Mouse (Mus musculus): ENCODE data around the gene Castor2. TPM values are rescaled to one million over a fixed set of nuclear protein-coding genes. Genes with fewer than 3 reads are reported as not detected.

The Castor2 gene
- 4.7 TPM for polyA plus RNA-seq (2014; fragmentation: Illumina TruSeq; extraction: RNeasy Lipid Tissue Mini Kit (QIAGEN cat#74804); ENCODE audit: low replicate concordance)

GRCm38 (mm10) chr5:134099496-134100211 lies at the start of gene Castor2:
Castor2 (plus strand) TSS chr5:134099711.

DNA sequence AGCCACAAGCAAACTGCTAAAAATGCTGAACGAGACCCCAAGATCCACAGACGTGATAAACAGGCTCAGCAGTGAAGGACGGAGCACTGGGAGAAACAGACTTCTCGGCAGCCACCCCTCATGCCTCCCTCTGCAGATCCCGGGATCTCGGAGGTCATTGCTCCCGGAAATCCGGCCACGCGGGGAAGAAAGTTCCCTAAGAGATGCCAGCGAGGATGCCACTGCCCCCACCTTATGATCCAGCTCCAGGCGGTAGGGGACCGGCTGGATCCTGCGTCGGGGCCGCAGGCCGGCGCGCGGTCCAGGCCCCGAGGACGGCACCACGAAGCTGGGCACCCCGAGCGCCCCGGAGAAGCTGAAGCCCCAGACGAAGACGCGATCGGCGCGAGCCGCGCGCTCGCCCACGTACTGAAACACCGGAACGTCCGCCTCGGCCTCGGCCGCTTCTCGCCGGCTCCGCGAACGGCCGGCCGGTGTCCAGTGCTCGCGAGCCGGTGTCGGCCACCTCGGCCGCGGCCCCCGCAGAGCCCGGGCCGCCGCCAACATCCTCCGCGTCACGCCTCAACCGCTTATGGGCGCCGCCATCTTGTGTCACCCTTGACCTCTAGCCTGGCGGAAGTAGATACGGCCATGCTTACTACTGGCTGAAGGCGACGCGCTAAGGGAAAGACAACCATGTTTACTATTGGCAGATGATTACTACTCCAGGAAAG lies 76.8 kb downstream of the Castor2 start, which contains the start of gene Rcc1l:
Gene Rcc1l, minus strand, starts transcription at position 606 of the 713 bp plus-strand sequence.

GRCm38 (mm10) chr5:134183880-134184808 lies 84.6 kb downstream of the Castor2 start, which contains the start of gene Gtf2ird2:
Gtf2ird2 (plus strand) TSS chr5:134184019.

Other genes starting within 250 kb of the Castor2 start
- gene Rcc1l, start 77.1 kb downstream of the Castor2 start, polyA plus RNA-seq (2014; fragmentation: Illumina TruSeq; extraction: RNeasy Lipid Tissue Mini Kit (QIAGEN cat#74804); ENCODE audit: low replicate concordance), result 0.59 TPM
- gene Gtf2ird2, start 84.3 kb downstream of the Castor2 start, polyA plus RNA-seq (2014; fragmentation: Illumina TruSeq; extraction: RNeasy Lipid Tissue Mini Kit (QIAGEN cat#74804); ENCODE audit: low replicate concordance), result 0.85 TPM
- 5.1 TPM for gene Ncf1, start 129.9 kb downstream of the Castor2 start, polyA plus RNA-seq (2014; fragmentation: Illumina TruSeq; extraction: RNeasy Lipid Tissue Mini Kit (QIAGEN cat#74804); ENCODE audit: low replicate concordance)
- gene Gtf2i, start 215.0 kb downstream of the Castor2 start, polyA plus RNA-seq (2014; fragmentation: Illumina TruSeq; extraction: RNeasy Lipid Tissue Mini Kit (QIAGEN cat#74804); ENCODE audit: low replicate concordance), result 25.5 TPM

Measured in small intestine, adult 10 weeks (tissue).